Mouse (Mus musculus) kidney, embryonic 14.5 days (tissue): ENCODE data around the gene Cpne1. TPM values are rescaled to one million over a fixed set of nuclear protein-coding genes. Genes with fewer than 3 reads are reported as not detected.

Experiments used
- ATAC-seq: fragments of 200-750 bp; cut with Nextera tagmentation; 2 replicates; pipeline ENCODE4 v1.8.0; 2017; ENCODE audit warnings: moderate number of reproducible peaks, mild to moderate bottlenecking, moderate TSS enrichment, moderate library complexity; ENCODE audit not compliant: low FRiP score, low TSS enrichment
- H3K27ac ChIP-seq: fragments of 300-500 bp; sonication (generic); 2 replicates; pipeline ENCODE4 v1.5.1; 2014; ENCODE audit warnings: low read depth, mild to moderate bottlenecking, low read length, moderate library complexity, mixed read lengths
- H3K27me3 ChIP-seq: fragments of 300-500 bp; sonication (generic); 2 replicates; pipeline ENCODE4 v1.6.1; 2014; ENCODE audit warnings: mild to moderate bottlenecking, low read length; ENCODE audit not compliant: control insufficient read depth, insufficient read depth
- H3K36me3 ChIP-seq: fragments of 300-500 bp; sonication (generic); 2 replicates; pipeline ENCODE4 v1.6.1; 2014; ENCODE audit warnings: low read length, mixed read lengths; ENCODE audit not compliant: control insufficient read depth, insufficient read depth
- H3K4me1 ChIP-seq: fragments of 300-500 bp; sonication (generic); 2 replicates; pipeline ENCODE4 v1.6.1; 2014; ENCODE audit warnings: low read length, mixed read lengths; ENCODE audit not compliant: control insufficient read depth, insufficient read depth
- H3K4me2 ChIP-seq: fragments of 300-500 bp; sonication (generic); replicated peaks from 2 replicates; pipeline ENCODE4 v1.6.1; 2014; ENCODE audit warnings: low read depth, mild to moderate bottlenecking, low read length
- H3K4me3 ChIP-seq: fragments of 300-500 bp; sonication (generic); 2 replicates; pipeline ENCODE4 v1.5.1; 2014; ENCODE audit warnings: mild to moderate bottlenecking, low read length
- H3K9ac ChIP-seq: fragments of 300-500 bp; sonication (generic); 2 replicates; pipeline ENCODE4 v1.6.1; 2014; ENCODE audit warnings: low read depth, mild to moderate bottlenecking, low read length, moderate library complexity
- H3K9me3 ChIP-seq: fragments of 300-500 bp; sonication (generic); 2 replicates; pipeline ENCODE4 v1.6.1; 2016; ENCODE audit warnings: low read length; ENCODE audit not compliant: control insufficient read depth
- WGBS: fragments of 180-500 bp; shearing (Covaris S2); extraction: QIAGEN DNeasy Blood & Tissue Kit; methylation state at CpG from one replicate; pipeline ENCODE4 v1.1.7; 2014; 5-methylcytosine and 5-hydroxymethylcytosine counted together
- polyA plus RNA-seq: library from polyadenylated mRNA; unstranded; fragments of >200 nt; fragmentation: Nextera tagmentation; extraction: Ambion mirVana; gene quantifications from 2 replicates; pipeline ENCODE4 v1.2.1, GENCODE M21; 2014

The Cpne1 gene
- polyA plus RNA-seq = 39.6 and 57.5 TPM in 2 replicates

DNA sequence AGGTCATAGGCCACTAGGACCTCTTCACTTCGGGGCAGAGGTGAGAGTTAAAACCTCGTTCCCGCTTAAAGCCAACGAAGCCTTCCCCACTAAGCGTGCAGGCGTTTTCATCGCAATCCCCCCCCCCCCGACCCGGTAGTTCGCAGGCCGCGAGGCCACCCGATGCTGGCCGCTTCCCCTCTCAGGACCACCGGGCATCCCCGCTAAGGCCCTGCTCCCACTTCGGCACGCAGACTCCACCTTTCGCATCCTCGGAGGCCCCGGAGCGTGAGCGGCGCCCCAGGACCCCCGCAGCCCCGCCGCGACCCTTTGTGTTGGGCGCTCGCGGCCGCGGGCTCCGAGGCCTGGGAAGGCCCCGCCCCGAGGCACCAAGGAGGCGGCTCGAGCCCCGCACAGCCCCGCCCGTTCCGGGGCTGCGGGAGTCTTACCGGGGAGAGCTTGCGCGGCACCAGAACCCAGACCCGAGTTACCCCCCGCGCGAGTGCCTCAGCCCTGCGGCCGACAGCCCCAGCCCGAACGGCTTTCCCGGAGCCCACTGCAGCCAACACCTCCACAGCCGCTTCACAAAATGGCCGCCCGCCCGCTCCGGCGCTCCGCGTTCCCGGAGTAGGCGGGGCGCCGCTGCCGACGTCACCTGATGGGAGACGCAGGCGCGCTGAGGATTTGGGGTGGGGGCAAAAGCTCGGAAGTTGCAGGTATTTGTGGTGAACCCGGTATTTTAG, at the start of gene Cpne1, which contains the start of gene Rbm12:
TSS of gene Cpne1 (minus strand) at position 608 of the 722 bp plus-strand sequence.
TSS of gene Rbm12 (minus strand) at position 621 of the 722 bp plus-strand sequence.
- no peaks in the 10 kb centered on the region for H3K27me3 ChIP-seq
- under 1% methylated on average over 69 of the region's 74 CpGs for WGBS
- peak within 1 kb of the TSS; percentile 71 for H3K4me2 ChIP-seq
- H3K9me3 ChIP-seq = no peaks in the 10 kb centered on the region
- H3K9ac ChIP-seq = peak within 1 kb of the TSS; percentile 99
- peak; percentile 95 for ATAC-seq
- peak within 1 kb of the TSS; percentile 99 for H3K4me3 ChIP-seq
- H3K4me1 ChIP-seq = no peaks in the 10 kb centered on the region
- peak within 1 kb of the TSS; percentile 94 for H3K27ac ChIP-seq
- peaks cover 5% of the 10 kb centered on the region; the same call in 1 of the 2 replicates for H3K36me3 ChIP-seq

DNA sequence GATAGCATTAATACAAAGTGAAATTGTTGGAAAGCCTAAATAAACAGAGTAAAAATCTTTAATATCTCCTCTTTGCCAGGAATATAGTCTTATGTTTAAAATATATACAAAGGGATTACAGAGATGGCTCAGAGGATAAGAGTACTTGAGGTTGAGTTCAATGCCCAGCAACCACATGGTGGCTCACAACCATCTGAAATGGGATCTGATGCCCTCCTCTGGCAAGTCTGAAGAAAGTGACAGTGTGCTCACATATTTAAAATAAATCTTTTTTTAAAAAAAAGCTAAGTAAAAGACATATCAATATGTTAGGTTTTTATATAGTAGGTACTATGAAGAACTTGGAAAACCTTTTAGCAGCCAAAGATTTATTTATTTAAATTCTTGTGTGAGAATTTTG, 39.8 kb upstream of the Cpne1 start:
- Histone ChIP-seq H3K36me3 (peaks cover 80% of the 10 kb centered on the region), H3K4me1 (no peaks in the 10 kb centered on the region), H3K4me3 (no peak overlapping the region), H3K9me3 (no peaks in the 10 kb centered on the region), H3K4me2 (no peak overlapping the region), H3K9ac (no peak overlapping the region), H3K27me3 (no peaks in the 10 kb centered on the region), H3K27ac (no peak overlapping the region)
- ATAC-seq = no peak

DNA sequence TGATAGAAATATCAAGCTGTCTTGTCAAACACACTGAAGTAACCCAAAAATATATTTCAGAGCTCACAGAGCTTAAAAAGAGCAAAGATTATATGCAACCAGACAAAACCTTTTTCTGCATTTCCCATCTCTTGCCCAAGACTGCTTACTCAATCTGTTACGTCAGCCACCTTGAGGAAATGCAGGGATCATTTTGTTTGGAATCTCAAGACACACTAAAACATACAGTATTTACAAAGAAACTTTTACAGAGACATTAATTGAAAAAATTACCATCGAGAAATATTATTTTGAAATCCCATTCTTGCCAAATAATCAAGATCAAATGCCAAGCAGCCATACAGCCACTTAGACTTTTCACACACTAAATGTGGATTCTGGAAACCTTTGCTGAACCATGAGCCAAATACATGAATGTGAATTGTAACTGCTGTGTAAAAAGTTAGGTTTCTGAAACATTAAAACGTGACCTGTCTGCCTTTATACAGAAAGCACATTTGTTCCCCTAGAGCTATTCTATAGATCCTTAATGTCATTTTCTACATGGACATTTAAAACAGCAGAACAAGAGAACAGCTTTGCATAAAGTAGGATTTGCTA, 35.7 kb upstream of the Cpne1 start:
- 90% methylated on average over 3 of the region's 3 CpGs for WGBS
- peaks cover 15% of the 10 kb centered on the region for H3K4me1 ChIP-seq
- H3K27me3 ChIP-seq = no peaks in the 10 kb centered on the region
- H3K4me3 ChIP-seq = no peak overlapping the region
- no peak overlapping the region for H3K27ac ChIP-seq
- H3K9me3 ChIP-seq = no peaks in the 10 kb centered on the region
- H3K9ac ChIP-seq = no peak overlapping the region
- ATAC-seq = no peak
- H3K4me2 ChIP-seq = no peak overlapping the region
- peaks cover 54% of the 10 kb centered on the region for H3K36me3 ChIP-seq

DNA sequence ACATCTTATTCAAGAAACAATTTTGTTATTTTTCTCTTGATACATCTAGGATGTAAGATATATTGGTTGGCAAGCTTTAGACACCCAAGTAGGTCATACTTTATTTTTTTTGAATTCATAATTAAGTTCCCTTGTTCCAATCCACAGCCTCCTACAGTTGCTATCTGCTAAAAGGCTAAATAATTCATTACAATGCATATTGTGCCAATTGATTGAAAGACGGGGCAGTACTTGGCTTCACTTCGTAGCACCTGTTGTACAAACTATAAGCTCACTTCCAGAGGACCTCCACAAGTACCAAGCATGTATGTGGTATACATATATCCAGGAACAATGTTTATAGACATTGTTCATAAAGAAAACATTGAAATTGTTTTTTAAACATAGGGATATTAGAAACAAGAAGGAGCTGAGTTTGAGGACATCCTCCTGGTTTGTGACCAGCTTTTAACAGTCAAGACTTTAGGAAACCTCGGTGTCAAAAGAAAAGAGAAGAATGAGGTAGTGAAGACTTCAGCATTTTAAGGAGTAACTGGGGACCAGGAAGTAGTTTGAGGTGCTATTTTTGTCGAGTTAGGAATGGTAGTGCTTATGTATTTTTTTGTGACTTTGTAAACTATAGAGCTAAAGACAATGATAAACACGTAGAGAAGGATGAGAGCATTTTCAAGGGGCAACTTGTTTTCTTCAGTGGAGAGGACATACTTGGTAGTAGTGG, 34.7 kb upstream of the Cpne1 start:
- ATAC-seq = no peak
- WGBS = 76% methylated on average over 5 of the region's 5 CpGs
- Histone ChIP-seq H3K9ac (no peak overlapping the region), H3K27ac (no peak overlapping the region), H3K4me2 (no peak overlapping the region), H3K27me3 (no peaks in the 10 kb centered on the region), H3K9me3 (no peaks in the 10 kb centered on the region), H3K4me3 (no peak overlapping the region), H3K36me3 (peaks cover 50% of the 10 kb centered on the region), H3K4me1 (peaks cover 15% of the 10 kb centered on the region)

DNA sequence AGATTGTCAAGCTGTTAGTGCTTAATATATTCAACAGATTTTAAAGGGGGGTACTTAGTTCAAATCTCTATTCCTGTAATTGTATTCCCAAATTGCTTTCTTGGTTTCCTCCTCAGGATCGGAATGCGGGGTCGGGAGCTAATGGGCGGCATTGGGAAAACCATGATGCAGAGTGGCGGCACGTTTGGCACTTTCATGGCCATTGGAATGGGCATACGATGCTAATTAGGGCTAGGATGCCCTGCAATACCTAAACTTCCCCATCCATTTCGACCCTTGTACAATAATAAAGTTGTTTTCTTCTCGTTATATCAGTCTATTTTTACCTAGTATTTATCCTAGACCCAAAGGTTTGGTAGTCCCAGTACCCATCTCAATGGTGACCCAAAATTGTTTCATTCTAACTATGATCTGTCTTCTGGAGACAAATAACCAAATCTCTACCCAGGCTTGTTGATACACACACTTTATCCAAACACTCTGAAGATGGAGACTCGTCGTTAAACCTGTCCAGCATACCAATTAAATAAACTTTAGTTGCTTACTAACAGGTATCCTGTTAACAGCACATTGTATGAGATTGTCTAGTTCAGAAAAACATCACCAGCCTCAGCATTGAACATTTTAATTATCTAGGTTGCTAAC, 33.8 kb upstream of the Cpne1 start:
- Histone ChIP-seq H3K4me2 (peak overlapping the region; percentile 75), H3K4me1 (peaks cover 15% of the 10 kb centered on the region), H3K27ac (no peak overlapping the region), H3K9ac (no peak overlapping the region), H3K36me3 (peaks cover 43% of the 10 kb centered on the region), H3K4me3 (peak overlapping the region; percentile 87), H3K9me3 (no peaks in the 10 kb centered on the region), H3K27me3 (no peaks in the 10 kb centered on the region)
- WGBS = 58% methylated on average over 11 of the region's 11 CpGs
- ATAC-seq = no peak

DNA sequence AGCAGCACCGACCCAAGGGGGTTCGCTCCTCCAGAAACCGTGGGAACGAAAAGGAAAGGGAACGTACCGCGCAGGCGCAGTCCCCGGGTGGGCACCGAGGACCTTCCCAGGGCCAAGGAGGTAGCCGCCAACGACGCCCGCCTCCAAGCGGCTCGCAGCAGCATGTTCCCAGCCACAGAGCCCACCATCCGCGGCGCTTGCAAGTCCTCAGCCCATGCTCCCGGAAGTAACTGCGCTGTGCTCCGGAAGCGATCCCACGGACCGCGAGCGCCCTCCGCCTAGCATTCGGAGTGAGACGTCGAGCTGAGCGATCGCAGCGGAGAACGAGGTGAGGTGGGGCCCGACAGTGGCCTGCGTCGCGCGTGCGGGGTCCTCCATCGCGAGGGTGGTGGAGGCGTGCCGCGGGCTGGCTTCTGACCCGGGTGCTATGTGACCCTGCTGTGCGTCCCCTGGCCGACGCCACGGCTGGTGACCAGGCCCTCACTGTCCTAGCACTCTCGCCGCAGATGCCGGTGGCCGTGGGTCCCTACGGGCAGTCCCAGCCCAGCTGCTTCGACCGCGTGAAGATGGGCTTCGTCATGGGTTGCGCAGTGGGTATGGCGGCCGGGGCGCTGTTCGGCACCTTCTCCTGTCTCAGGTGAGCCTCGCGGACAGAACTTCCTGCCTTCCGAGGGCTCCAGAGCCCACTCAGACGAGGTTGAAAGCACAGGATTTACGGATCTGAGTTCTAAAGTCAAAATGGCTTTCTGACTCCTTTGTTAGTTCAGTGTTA, 32.4 kb upstream of the Cpne1 start, which contains the start of the genes Romo1 and Nfs1:
TSS of gene Romo1 (plus strand) at position 87 of the 772 bp plus-strand sequence.
TSS of gene Nfs1 (minus strand) at position 234 of the 772 bp plus-strand sequence.
- Histone ChIP-seq H3K9ac (peak within 1 kb of the TSS; percentile 92), H3K4me3 (peak within 1 kb of the TSS; percentile 87), H3K9me3 (no peaks in the 10 kb centered on the region), H3K27ac (peak within 1 kb of the TSS; percentile 97), H3K4me1 (peaks cover 15% of the 10 kb centered on the region), H3K36me3 (peaks cover 30% of the 10 kb centered on the region), H3K4me2 (peak within 1 kb of the TSS; percentile 75), H3K27me3 (no peaks in the 10 kb centered on the region)
- under 1% methylated on average over 70 of the region's 70 CpGs for WGBS
- ATAC-seq = peak; percentile 98

DNA sequence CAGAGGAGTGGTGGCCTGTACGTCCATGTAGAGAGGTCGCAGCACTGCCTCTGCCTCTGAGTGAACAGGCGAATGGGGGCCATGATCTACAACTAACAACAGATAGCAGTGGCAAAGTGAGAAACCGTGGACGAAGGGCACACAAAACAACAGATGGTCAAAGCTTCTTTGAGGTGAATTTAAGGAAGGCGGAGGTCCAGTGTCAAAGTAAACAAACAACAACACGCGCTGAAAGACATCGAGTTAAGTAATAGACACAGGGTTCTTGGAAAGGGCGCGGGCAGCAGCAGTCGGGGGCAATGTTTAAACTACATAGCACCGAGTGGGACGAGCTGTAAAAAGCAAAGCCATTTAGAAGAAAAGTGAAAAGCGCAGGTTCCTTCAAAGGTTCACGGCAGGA, 31.6 kb upstream of the Cpne1 start:
- under 1% methylated on average over 16 of the region's 16 CpGs for WGBS
- no peaks in the 10 kb centered on the region for H3K9me3 ChIP-seq
- peak overlapping the region; percentile 92 for H3K9ac ChIP-seq
- H3K36me3 ChIP-seq = peaks cover 22% of the 10 kb centered on the region
- no peaks in the 10 kb centered on the region for H3K27me3 ChIP-seq
- peak overlapping the region; percentile 87 for H3K4me3 ChIP-seq
- H3K4me2 ChIP-seq = peak overlapping the region; percentile 75
- peak overlapping the region; percentile 97 for H3K27ac ChIP-seq
- peaks cover 15% of the 10 kb centered on the region for H3K4me1 ChIP-seq
- ATAC-seq = no peak

DNA sequence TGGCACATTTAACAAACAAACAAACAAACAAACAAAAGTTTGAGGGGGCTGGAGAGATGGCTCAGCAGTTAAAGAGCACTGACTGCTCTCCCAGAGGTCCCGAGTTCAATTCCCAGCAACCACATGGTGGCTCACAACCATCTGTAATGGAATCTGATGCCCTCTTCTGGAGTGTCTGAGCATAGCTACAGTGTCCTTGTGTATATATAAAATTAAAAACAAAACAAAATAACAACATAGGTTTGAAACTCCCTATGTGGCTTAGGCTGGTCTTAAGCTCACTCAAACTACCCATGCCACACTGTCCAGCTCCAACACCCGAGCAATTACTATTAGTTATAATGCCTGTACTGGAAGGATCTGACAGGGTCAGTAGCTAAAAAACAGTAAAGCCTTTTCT, 31.1 kb upstream of the Cpne1 start:
- H3K9me3 ChIP-seq = no peaks in the 10 kb centered on the region
- 76% methylated on average over 2 of the region's 2 CpGs for WGBS
- no peaks in the 10 kb centered on the region for H3K27me3 ChIP-seq
- peak overlapping the region; percentile 87 for H3K4me3 ChIP-seq
- peak overlapping the region; percentile 92; the same call in 1 of the 2 replicates for H3K9ac ChIP-seq
- ATAC-seq = no peak
- peaks cover 17% of the 10 kb centered on the region for H3K36me3 ChIP-seq
- H3K4me2 ChIP-seq = peak overlapping the region; percentile 75
- H3K27ac ChIP-seq = no peak overlapping the region; the same call in 1 of the 2 replicates
- H3K4me1 ChIP-seq = peaks cover 15% of the 10 kb centered on the region
